ENCODE assay signal across 8 mouse cellular contexts in the genomic region with DNA sequence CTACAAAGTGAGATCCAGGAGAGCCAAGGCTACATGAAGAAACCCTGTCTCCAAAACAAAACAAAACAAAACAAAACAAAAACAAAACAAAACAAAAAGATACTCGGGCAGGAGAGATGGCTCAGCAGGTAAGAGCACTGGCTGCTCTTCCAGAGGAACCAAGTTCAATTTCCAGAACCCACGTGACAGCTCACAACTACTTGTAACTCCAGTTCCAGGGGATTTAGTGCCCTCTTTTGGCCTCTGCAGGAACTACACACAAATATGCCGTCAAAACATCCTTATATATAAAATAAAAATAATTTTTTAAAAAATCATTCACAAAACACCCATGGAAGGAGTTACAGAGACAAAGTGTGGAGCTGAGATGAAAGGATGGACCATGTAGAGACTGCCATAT. TPM values are rescaled to one million over a fixed set of nuclear protein-coding genes. Genes with fewer than 3 reads are reported as not detected.
DNase-seq lines count a peak whose midpoint lies in the region.
"Had no signal": no experiment of that assay in that cellular context is flagged by ENCODE, and none has a peak within 500 bp of the region (broad histone marks: within the 10 kb centered on the region; RNA-seq: fewer than 3 reads in every experiment).

No protein-coding gene starts in this region.

- H3K9me3 ChIP-seq in embryonic facial prominence, embryonic 10.5 days: no peaks in the 10 kb centered on the region
- H3K9me3 ChIP-seq: heart, embryonic 13.5 days had no signal

- no peaks in the 10 kb centered on the region for H3K4me1 ChIP-seq in embryonic facial prominence, embryonic 10.5 days

- peak; percentile 33 to 43 for DNase-seq in left cerebral cortex, postnatal 14 days (ENCODE audit: low spot score in 2 of 2)
- DNase-seq in left cerebral cortex, postnatal 36 days (ENCODE audit: low spot score in 2 of 2): no peak
- peak; percentile 50 for DNase-seq in MN1 (ENCODE audit: low spot score)
- peak; percentile 26 for DNase-seq in embryonic facial prominence, embryonic 10.5 days (ENCODE audit: low spot score)
- peak; percentile 8 to 39 for DNase-seq in lung, postnatal 4 days
- no peak for DNase-seq in ovary, adult 18-20 months (ENCODE audit: low spot score)
- DNase-seq in testis, postnatal 14 days (ENCODE audit: low spot score): no peak

- H3K4me3 ChIP-seq in embryonic facial prominence, embryonic 10.5 days: no peak overlapping the region
- H3K4me3 ChIP-seq: heart, embryonic 13.5 days had no signal

- peaks cover 35% of the 10 kb centered on the region for H3K27me3 ChIP-seq in embryonic facial prominence, embryonic 10.5 days (replicated peaks; ENCODE audit: low read depth, poor library complexity, severe bottlenecking)

- intact Hi-C loops in left cerebral cortex, postnatal 14 days (cut with DNase I): no loop called here
- intact Hi-C loops in left cerebral cortex, postnatal 36 days (cut with DNase I): no loop called here

- H3K36me3 ChIP-seq in embryonic facial prominence, embryonic 10.5 days (replicated peaks): no peaks in the 10 kb centered on the region
- H3K36me3 ChIP-seq: heart, embryonic 13.5 days had no signal

- no peak overlapping the region for H3K27ac ChIP-seq in embryonic facial prominence, embryonic 10.5 days (replicated peaks)
- H3K27ac ChIP-seq: heart, embryonic 13.5 days had no signal

- WGBS in embryonic facial prominence, embryonic 10.5 days: 22% methylated on average over 3 of the region's 3 CpGs

RNA-seq across cellular contexts. Expression of gene Nrl, which starts 3.2 kb away (rescaled TPM):
- total RNA-seq in left cerebral cortex, postnatal 14 days (2021): under 1 TPM; 0.33 to 0.61 TPM
- total RNA-seq in left cerebral cortex, postnatal 36 days (2021): under 1 TPM; 0.44 to 0.77 TPM
- polyA plus RNA-seq in embryonic facial prominence, embryonic 10.5 days (2016; fragmentation: Nextera tagmentation; extraction: Ambion mirVana): 0.05 TPM in 1 of 2 replicates, not detected in the other
- polyA plus RNA-seq: heart, embryonic 13.5 days had no signal

RNA-seq across cellular contexts. Expression of gene Pck2, which starts 12.1 kb away (rescaled TPM):
- total RNA-seq in left cerebral cortex, postnatal 14 days (2021): 10 to 100 TPM; 18.6 to 19.5 TPM
- total RNA-seq in left cerebral cortex, postnatal 36 days (2021): 10 to 100 TPM; 24.8 to 28.9 TPM
- polyA plus RNA-seq in embryonic facial prominence, embryonic 10.5 days (2016; fragmentation: Nextera tagmentation; extraction: Ambion mirVana): 20.7 and 23.6 TPM in 2 replicates

RNA-seq across cellular contexts. Expression of gene Cpne6, which starts 17.7 kb away (rescaled TPM):
- total RNA-seq in left cerebral cortex, postnatal 14 days (2021): 100 to 1,000 TPM; 184 to 205 TPM
- 100 to 1,000 TPM; 163 to 211 TPM for total RNA-seq in left cerebral cortex, postnatal 36 days (2021)
- polyA plus RNA-seq in embryonic facial prominence, embryonic 10.5 days (2016; fragmentation: Nextera tagmentation; extraction: Ambion mirVana): 0.59 and 0.64 TPM in 2 replicates

RNA-seq across cellular contexts. Expression of gene Dcaf11, which starts 31.9 kb away (rescaled TPM):
- 10 to 100 TPM; 75.3 to 78.4 TPM for total RNA-seq in left cerebral cortex, postnatal 14 days (2021)
- 10 to 100 TPM; 76.9 to 82.1 TPM for total RNA-seq in left cerebral cortex, postnatal 36 days (2021)
- 65.9 and 74.1 TPM in 2 replicates for polyA plus RNA-seq in embryonic facial prominence, embryonic 10.5 days (2016; fragmentation: Nextera tagmentation; extraction: Ambion mirVana)

RNA-seq across cellular contexts. Expression of gene A730061H03Rik, which starts 32.3 kb away (rescaled TPM):
- total RNA-seq in left cerebral cortex, postnatal 14 days (2021): not detected
- total RNA-seq in left cerebral cortex, postnatal 36 days (2021): 1 to 10 TPM in 1 of 2 experiments, not detected in 1; 1.0 TPM
- polyA plus RNA-seq in embryonic facial prominence, embryonic 10.5 days (2016; fragmentation: Nextera tagmentation; extraction: Ambion mirVana): not detected in 2 replicates

Comparison
In these comparisons a context has a peak if more than half of its experiments do, and no peak if none do; other contexts are left out.
1. DNase-seq: peak in left cerebral cortex, postnatal 14 days (2 of 2), MN1 (single experiment), embryonic facial prominence, embryonic 10.5 days (single experiment) and lung, postnatal 4 days (2 of 2); none in left cerebral cortex, postnatal 36 days (0 of 2), ovary, adult 18-20 months (single experiment) and testis, postnatal 14 days (single experiment).